Mouse (Mus musculus) forebrain, embryonic 16.5 days (tissue): ENCODE measurements around the gene Ptgis. TPM values are rescaled to one million over a fixed set of nuclear protein-coding genes. Genes with fewer than 3 reads are reported as not detected.
A peak's percentile ranks its signal among the peaks of the same experiment; 100 is the strongest.
"Not testable (repeated sequence)": the region's sequence is repeated elsewhere in the genome, so short reads cannot be mapped to it uniquely, and the experiment has no call there.

Experiments used
- ATAC-seq: fragments of 200-750 bp; cut with Nextera tagmentation; 2 replicates; pipeline ENCODE4 v1.8.0; 2017; ENCODE audit warnings: mild to moderate bottlenecking, moderate library complexity
- H3K27ac ChIP-seq: fragments of 300-500 bp; sonication (generic); 2 replicates; pipeline ENCODE4 v1.5.1; 2014; ENCODE audit warnings: low read length, control low read depth
- H3K27me3 ChIP-seq: fragments of 300-500 bp; sonication (generic); replicated peaks from 2 replicates; pipeline ENCODE4 v1.6.1; 2014; ENCODE audit warnings: low read length; ENCODE audit not compliant: control insufficient read depth, insufficient read depth
- H3K36me3 ChIP-seq: fragments of 300-500 bp; sonication (generic); 2 replicates; pipeline ENCODE4 v1.6.1; 2014; ENCODE audit not compliant: control insufficient read depth, insufficient read depth
- H3K4me1 ChIP-seq: fragments of 300-500 bp; sonication (generic); replicated peaks from 2 replicates; pipeline ENCODE4 v1.6.1; 2014; ENCODE audit warnings: low read length; ENCODE audit not compliant: control insufficient read depth, insufficient read depth
- H3K4me2 ChIP-seq: fragments of 300-500 bp; sonication (generic); 2 replicates; pipeline ENCODE4 v1.6.1; 2014; ENCODE audit warnings: mild to moderate bottlenecking, low read length, control low read depth
- H3K4me3 ChIP-seq: fragments of 300-500 bp; sonication (generic); replicated peaks from 2 replicates; pipeline ENCODE4 v1.5.1; 2014; ENCODE audit warnings: mild to moderate bottlenecking, low read length, control low read depth
- H3K9ac ChIP-seq: fragments of 300-500 bp; sonication (generic); replicated peaks from 2 replicates; pipeline ENCODE4 v1.6.1; 2014; ENCODE audit warnings: low read depth, low read length, control low read depth
- H3K9me3 ChIP-seq: fragments of 300-500 bp; sonication (generic); 2 replicates; pipeline ENCODE4 v1.6.1; 2016; ENCODE audit warnings: low read length; ENCODE audit not compliant: control insufficient read depth
- WGBS: fragments of 180-500 bp; shearing (Covaris S2); extraction: QIAGEN DNeasy Blood & Tissue Kit; methylation state at CpG from one replicate; pipeline ENCODE4 v1.1.7; 2014; 5-methylcytosine and 5-hydroxymethylcytosine counted together
- polyA plus RNA-seq: library from polyadenylated mRNA; unstranded; fragments of >200 nt; fragmentation: Nextera tagmentation; extraction: Ambion mirVana; gene quantifications from 2 replicates; pipeline ENCODE4 v1.2.1, GENCODE M21; 2015

Gene Ptgis
- polyA plus RNA-seq, 1 experiment from 2014 or later, result 3.1 TPM

- Histone ChIP-seq H3K27ac (no peak overlapping the region), H3K9me3 (no peaks in the 10 kb centered on the region), H3K27me3 (no peaks in the 10 kb centered on the region), H3K9ac (no peak overlapping the region), H3K4me1 (no peaks in the 10 kb centered on the region), H3K36me3 (no peaks in the 10 kb centered on the region), H3K4me3 (no peak overlapping the region), H3K4me2 (no peak overlapping the region)
- no peak for ATAC-seq
- WGBS, result 71% methylated on average over 3 of the region's 3 CpGs
Observed at GRCm38 (mm10) chr2:167208984-167209383, 31.4 kb downstream of the Ptgis start.

- no peak overlapping the region for H3K4me3 ChIP-seq
- WGBS, result 78% methylated on average over 18 of the region's 18 CpGs
Observed at GRCm38 (mm10) chr2:167205918-167206629, 34.3 kb downstream of the Ptgis start.

GRCm38 (mm10) chr2:167204686-167205085 lies 35.7 kb downstream of the Ptgis start:
- H3K36me3 ChIP-seq, H3K4me3 ChIP-seq, H3K9ac ChIP-seq, ATAC-seq, H3K27me3 ChIP-seq, H3K4me2 ChIP-seq, H3K27ac ChIP-seq, H3K9me3 ChIP-seq: not testable (repeated sequence)
- 85% methylated on average over 5 of the region's 5 CpGs for WGBS
- peaks cover 18% of the 10 kb centered on the region for H3K4me1 ChIP-seq

More at GRCm38 (mm10) chr2:167205918-167206629, 34.3 kb downstream of the Ptgis start:
- ATAC-seq, result no peak
- H3K4me2 ChIP-seq, result no peak overlapping the region
- H3K36me3 ChIP-seq, result no peaks in the 10 kb centered on the region
- H3K27me3 ChIP-seq, result no peaks in the 10 kb centered on the region
- no peak overlapping the region for H3K9ac ChIP-seq
- no peaks in the 10 kb centered on the region for H3K9me3 ChIP-seq
- no peak overlapping the region for H3K27ac ChIP-seq
- H3K4me1 ChIP-seq, result peaks cover 18% of the 10 kb centered on the region

- H3K4me3 ChIP-seq, result no peak overlapping the region
- no peak for ATAC-seq
- no peak overlapping the region for H3K27ac ChIP-seq
- peaks cover 18% of the 10 kb centered on the region for H3K4me1 ChIP-seq
- no peaks in the 10 kb centered on the region for H3K36me3 ChIP-seq
- H3K9me3 ChIP-seq, result no peaks in the 10 kb centered on the region
- H3K27me3 ChIP-seq, result no peaks in the 10 kb centered on the region
- WGBS, result 79% methylated on average over 7 of the region's 7 CpGs
- no peak overlapping the region for H3K9ac ChIP-seq
- no peak overlapping the region for H3K4me2 ChIP-seq
Observed at GRCm38 (mm10) chr2:167203505-167204166, 36.8 kb downstream of the Ptgis start.

GRCm38 (mm10) chr2:167201463-167202291 lies 38.7 kb downstream of the Ptgis start:
- H3K9me3 ChIP-seq, result no peaks in the 10 kb centered on the region
- no peaks in the 10 kb centered on the region for H3K27me3 ChIP-seq
- ATAC-seq, result peak; percentile 71
- peak overlapping the region; percentile 26; the same call in 1 of the 2 replicates for H3K9ac ChIP-seq
- H3K27ac ChIP-seq, result peak overlapping the region; percentile 84
- 0 out of 2 replicates have a peak overlapping the region, but pooled peaks have one; percentile 7 for H3K4me3 ChIP-seq
- peaks cover 18% of the 10 kb centered on the region for H3K4me1 ChIP-seq
- H3K4me2 ChIP-seq, result peak overlapping the region; percentile 33
- WGBS, result 33% methylated on average over 16 of the region's 16 CpGs
- no peaks in the 10 kb centered on the region for H3K36me3 ChIP-seq

GRCm38 (mm10) chr2:167198660-167199427 lies 41.6 kb downstream of the Ptgis start:
- no peak overlapping the region for H3K9ac ChIP-seq
- peaks cover 18% of the 10 kb centered on the region for H3K4me1 ChIP-seq
- no peak overlapping the region for H3K27ac ChIP-seq
- no peak for ATAC-seq
- H3K4me2 ChIP-seq, result no peak overlapping the region
- H3K9me3 ChIP-seq, result no peaks in the 10 kb centered on the region
- H3K27me3 ChIP-seq, result no peaks in the 10 kb centered on the region
- H3K36me3 ChIP-seq, result no peaks in the 10 kb centered on the region
- H3K4me3 ChIP-seq, result no peak overlapping the region
- 78% methylated on average over 13 of the region's 13 CpGs for WGBS

- Histone ChIP-seq H3K27ac (no peak overlapping the region), H3K4me1 (peaks cover 19% of the 10 kb centered on the region), H3K9ac (no peak overlapping the region), H3K36me3 (no peaks in the 10 kb centered on the region), H3K4me2 (no peak overlapping the region), H3K4me3 (no peak overlapping the region), H3K9me3 (no peaks in the 10 kb centered on the region), H3K27me3 (peaks cover 13% of the 10 kb centered on the region)
- no peak for ATAC-seq
- WGBS, result 83% methylated on average over 3 of the region's 3 CpGs
Observed at GRCm38 (mm10) chr2:167193361-167193760, 47.0 kb downstream of the Ptgis start.

- Histone ChIP-seq H3K27ac (no peak within 1 kb of the TSS), H3K36me3 (no peaks in the 10 kb centered on the region), H3K9ac (peak within 1 kb of the TSS; percentile 67), H3K9me3 (no peaks in the 10 kb centered on the region), H3K27me3 (peaks cover 15% of the 10 kb centered on the region), H3K4me1 (peaks cover 20% of the 10 kb centered on the region), H3K4me2 (peak within 1 kb of the TSS; percentile 58), H3K4me3 (peak within 1 kb of the TSS; percentile 61)
- ATAC-seq, result peak; percentile 80
- WGBS, result under 1% methylated on average over 38 of the region's 41 CpGs
Observed at GRCm38 (mm10) chr2:167190076-167190399, 50.4 kb downstream of the Ptgis start, which contains the start of gene Kcnb1. Kcnb1 (minus strand) TSS chr2:167190155.
